Mouse (Mus musculus): ENCODE measurements at regions not wholly inside any gene's neighbourhood (a gene's known extent, or its start where the extent isn't known, plus 50 kb on each side); places are given as distances from the start of the nearest gene placed in this dataset.
"Not testable (repeated sequence)": the region's sequence is repeated elsewhere in the genome, so short reads cannot be mapped to it uniquely, and the experiment has no call there.

DNA sequence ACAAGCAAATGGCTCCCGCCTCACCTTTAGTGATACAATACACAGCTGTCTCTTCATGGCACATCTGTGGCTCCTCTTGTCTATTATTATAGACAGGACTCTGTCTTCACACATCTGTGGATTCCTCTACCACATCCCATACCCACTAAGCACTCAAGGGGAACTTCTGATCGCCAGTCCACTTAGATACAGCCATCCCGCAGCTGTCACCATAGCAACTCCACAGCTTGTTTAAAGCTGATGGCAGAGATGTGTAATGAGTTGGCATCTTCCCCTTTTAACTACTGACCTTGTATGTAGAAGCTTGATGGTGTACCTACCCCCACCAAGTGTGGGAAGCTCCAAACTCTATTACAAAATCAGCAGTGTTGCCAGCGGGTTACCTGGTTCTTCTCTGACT is 109.5 kb upstream of the Pfn2 start:
- DNase-seq (ENCODE audit: extremely low read depth, low read depth): no peak

DNA sequence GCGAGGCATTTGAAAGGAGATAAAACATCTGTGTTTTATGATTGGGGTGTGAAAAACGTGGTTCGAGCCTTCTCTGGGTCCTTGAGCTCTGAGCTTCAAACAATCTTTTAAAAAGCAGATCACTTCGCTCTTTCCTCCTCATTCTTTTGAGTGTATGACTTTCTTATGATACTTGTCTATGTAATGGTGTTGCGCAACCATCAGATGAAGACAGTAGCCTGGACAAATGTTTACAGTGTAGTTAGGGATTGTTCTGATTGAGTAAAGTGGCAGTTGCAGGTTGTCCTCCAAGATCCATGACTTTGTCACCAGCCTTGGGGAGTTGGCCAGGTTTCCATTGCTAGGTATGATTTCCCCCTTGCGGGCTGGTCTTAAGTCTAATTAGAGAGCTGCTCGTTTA is 116.1 kb upstream of the Pfn2 start:
- DNase-seq (ENCODE audit: extremely low read depth, low read depth): no peak

DNA sequence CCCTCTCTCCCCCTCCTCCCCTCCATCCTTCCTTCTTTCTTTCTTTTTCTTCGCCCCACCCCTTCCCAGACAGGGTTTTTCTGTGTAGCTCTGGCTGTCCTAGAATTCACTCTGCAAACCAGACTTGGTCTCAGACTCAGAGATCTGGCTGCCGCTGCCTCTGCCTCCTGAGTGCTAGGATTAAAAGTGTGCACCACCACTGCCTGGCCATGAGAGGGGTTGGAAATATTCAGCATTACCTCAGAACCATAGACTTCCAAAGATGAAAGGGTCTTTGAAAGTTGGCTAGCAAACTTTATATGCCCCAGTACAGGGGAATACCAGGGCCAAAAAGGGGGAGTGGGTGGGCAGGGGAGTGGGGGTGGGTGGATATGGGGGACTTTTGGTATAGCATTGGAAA is 122.7 kb upstream of the Pfn2 start:
- not testable (repeated sequence) for DNase-seq (ENCODE audit: extremely low read depth, low read depth)

DNA sequence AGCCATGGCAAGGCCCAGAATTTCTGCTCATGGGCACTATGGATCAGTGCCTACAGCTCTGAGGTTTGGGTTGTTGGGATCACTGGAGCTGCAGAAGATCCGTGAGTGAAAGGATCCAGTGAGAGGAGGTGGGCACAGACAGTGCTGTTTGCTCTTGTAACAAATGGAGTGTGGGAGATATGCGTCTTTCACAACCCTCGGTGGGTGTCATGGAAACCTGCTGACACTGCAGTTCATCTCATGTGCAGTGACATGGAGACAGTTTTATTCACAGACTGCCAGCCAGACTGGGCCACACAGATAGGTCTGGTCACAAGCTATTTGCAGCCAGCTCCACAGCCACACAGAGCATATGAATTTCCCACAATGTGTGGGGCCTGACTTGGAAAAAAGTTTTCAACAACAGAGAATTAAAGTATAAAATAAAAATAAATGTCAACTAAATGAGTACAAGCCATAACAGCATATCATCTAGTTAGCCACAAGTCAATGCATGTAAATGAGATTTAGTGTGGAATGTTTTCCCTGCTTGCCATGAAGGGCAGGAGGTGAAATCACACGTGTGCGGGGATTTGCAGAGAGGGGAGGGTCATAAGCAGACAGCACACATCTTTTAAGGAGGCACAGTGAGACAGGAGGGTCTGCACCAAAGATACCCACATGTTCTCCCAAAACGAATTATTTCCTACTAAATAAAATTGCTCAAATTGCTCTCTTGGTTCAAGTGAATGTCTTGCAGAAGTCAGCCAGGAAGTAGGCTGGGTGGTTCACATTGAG is 124.8 kb upstream of the Pfn2 start:
- DNase-seq (ENCODE audit: extremely low read depth, low read depth): no peak

DNA sequence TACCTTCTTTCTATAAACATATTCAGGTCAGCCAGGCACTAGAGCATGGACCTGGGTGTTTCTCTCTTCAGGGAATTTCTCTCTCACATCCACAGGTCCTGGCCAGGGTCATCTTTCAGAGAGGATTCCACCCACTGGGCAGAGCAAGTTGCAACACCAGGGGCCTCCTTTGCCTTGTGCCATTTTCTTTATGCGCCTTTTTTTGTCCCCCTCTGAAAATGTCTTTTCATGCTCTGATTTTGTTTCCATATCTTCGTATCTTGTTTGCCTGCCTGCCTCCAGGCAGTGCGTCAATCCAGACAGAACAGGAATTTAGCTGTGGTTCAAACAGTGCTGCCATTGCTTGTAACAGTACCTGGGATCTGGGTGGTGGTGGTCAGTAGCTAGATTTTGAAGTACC is 125.7 kb upstream of the Pfn2 start:
- no peak for DNase-seq (ENCODE audit: extremely low read depth, low read depth)

DNA sequence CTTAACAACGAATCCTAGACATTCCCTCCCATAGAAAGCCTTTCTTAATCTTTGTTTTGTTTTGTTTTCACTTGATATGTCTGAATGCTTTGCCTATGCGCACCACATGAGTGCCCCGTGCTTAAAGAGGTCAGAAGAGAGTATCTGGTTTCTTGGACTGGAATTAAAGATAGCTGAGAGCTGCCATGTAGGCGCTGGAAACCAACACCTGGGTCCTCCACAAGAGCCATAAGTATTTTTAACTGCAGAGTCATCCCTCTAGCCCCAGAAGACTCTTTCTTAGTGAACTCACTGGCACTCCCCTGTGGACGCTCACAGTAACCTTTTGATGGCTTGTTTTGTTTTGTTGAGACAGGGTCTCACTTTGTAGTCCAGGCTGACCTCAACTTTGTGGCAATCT is 127.5 kb upstream of the Pfn2 start:
- no peak for DNase-seq (ENCODE audit: extremely low read depth, low read depth)

DNA sequence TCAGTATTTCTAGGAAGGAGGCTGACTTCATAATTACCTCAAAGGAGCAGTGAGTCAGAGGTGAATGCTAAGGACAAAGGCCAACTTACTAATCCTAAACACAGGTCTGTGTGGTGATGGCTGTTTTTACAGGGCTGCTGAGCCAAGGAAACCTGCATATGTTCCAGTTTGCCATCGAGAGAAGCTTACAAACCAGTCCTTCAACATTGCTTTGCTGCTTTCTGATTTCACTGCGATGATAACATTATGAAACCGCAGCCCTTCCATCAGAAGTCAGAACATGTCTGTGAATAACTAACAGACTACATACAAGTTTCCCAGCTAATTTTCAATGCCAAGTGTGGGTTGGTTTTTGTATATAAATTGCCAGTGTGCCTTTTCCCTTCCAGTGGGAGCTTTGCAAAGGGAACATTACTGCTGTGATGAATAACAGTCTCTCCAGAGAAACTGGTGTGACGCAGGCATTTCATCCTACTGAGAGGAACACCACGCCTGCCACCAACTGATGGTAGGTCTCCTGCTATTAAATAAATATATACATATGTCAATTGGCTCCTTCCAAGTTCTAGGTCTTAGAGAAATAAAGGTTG is 128.9 kb upstream of the Pfn2 start:
- DNase-seq (ENCODE audit: extremely low read depth, low read depth): no peak

DNA sequence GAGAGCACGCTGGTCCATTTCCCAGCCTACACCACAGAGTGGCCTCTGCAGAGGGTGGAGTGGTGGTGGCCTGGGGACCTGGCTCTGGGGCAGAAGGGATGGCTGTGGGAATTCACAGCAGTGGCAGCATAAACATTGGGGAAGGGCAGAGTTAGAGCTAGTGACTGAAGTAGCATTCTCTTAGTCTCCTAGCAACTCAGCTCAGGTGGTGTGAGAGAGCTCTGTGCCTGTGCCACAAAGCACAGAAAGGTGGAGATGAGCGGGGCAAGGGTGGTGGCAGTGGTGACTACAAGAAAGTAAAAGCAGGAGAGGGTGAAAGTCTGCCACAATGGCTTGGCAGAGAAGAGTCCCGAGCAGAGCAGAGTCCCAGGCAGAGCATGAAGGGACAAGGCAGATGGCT is 140.3 kb upstream of the Pfn2 start:
- no peak for DNase-seq (ENCODE audit: extremely low read depth, low read depth)

DNA sequence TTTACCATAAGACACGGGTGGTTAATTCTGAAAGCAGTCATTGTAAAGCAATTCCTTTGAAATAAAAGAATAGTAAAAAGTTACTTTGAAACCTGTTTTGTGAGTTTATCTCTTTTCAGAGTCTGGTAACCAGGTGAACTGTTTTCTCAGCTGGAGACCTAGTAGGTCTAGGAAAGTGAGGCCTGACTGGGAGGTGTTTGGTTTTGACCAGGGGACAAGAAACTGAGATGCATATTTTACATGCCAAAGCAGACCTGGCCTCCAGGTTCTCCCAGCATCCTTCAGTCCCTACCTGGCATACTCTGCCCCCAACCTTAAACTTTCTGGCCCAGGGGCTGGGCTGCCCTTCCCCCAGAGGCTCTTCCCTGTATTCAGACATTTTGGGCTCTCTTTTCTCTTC is 142.9 kb upstream of the Pfn2 start:
- DNase-seq (ENCODE audit: extremely low read depth, low read depth): no peak

DNA sequence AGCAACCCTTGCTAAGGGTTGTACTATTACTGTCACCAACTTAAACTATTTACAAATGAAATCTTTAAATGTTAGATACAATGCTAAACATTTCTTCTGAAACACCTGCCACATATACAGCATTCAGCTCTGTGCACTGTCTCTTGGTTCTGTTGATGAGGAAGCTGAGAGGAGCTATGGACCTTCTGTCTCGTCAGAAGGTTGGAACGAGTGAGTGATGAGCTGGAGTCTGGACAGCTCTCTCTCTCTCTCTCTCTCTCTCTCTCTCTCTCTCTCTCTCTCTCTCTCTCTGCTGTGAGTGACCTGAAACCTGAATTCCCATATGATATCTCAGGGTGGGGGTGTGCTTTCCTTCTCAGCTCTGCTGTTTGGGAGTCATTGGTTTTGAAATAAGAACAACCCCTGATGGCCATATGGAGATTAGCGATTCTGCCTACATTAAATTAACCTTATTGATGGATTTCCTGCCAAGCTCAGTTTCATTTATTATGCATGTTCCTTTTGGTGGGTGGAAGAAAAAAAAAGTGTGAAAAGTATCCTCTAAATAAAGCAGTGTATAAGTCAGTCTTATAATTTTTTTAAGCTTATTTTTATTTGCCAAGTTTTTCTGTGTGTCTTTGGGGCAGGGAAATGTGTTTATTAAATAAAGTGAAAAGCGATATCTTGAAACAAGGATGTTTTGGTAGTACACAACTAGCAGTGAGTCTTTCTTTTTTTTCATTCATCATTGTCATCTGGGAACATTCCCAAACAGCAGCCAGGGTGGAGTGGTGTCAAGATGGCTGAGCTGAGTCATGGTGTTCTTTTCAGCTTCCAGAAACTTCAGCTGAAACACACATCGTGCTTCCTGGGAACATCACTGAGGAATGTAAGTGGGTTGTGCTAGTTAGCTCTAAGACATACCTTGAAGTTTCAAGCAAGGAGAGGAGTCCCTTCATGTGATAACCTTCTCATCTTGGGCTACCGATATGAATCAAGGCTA is 150.5 kb upstream of the Pfn2 start:
- no peak for DNase-seq (ENCODE audit: extremely low read depth, low read depth)

DNA sequence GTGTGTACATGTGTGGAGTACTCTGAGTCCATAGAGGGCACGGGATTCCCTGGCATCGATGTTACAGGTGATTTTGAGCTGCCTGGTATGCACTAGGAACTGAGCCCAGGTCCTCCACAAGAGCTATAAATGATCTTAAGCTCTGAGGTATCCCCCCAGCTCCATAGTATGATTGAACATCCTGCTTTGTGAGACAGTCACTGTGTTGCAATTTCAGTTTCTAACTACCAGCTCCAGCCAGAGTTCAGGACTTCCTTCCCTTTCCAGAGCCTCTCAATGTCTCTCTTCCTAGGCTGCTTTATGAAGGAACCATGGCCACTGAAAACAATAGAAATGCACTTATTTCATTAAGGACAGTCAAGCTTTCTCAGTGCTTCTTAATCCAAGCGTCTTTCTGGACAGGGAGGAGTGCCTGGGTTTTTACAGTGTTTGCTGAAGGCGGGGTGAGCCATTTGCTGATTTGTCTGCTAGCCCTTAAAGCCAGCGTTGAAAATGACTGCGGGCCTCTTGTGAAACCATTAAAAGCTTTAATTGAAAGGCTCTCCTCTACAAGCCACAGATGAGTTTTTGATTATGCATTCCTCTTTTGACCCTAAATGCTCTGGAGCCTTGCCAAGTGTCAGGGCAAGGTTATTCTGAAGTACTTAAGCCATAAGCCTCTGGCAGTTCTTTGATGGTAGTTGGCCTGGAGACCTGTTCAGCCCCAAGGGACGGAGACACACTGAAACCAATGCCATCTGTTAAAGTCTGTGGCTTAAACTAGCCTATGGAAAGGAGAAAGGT is 155.1 kb upstream of the Pfn2 start:
- DNase-seq (ENCODE audit: extremely low read depth, low read depth): no peak

DNA sequence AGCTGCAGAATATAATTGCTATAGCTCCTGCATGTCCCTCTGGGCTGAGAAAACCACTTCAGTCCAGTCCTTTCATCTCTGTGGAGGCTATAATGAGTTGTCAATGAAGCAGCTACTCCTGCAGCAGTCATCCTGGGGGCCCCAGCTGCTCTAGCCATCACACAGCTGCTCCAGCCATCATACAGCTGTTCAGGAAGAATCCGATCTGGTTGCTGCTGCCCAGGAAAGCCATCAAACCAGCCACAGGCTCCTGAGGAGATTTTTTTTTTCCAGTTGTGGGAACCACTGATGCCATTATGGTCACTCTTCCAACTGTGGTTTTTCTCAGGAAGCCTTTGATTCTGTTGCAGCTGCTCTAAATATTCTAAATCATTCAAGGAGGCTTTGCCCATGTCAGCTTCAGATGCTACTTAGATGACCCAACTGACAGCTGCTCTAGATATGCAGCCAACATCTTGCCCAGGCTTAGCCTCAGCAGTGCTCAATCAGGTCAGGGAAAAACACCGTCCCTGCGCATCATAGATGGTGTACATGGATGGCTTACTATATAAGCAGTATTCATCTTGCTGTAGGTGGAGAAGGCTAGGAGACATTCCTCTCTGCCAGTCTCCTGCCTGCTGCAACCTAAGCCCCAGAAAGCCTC is 177.0 kb upstream of the Pfn2 start:
- no peak for DNase-seq (ENCODE audit: extremely low read depth, low read depth)

DNA sequence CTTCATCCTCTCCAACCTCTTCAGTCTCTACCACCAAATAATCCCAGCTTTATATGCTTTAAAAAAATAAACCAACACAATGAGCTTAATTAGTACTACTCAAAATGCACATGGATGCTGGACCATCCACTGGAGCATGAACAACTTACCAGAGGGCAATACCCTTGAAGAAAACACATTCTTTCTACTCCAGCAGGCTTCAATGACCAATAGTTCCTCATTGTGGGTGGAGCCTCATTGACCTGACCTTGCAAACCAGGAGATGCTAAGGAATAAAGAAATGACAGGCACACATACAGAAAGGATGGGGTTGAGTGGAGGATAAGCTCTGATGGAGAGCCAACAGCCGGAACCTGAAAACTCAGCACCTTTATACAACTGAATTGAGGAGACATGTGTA is 201.7 kb upstream of the Pfn2 start:
- DNase-seq (ENCODE audit: extremely low read depth, low read depth): no peak

DNA sequence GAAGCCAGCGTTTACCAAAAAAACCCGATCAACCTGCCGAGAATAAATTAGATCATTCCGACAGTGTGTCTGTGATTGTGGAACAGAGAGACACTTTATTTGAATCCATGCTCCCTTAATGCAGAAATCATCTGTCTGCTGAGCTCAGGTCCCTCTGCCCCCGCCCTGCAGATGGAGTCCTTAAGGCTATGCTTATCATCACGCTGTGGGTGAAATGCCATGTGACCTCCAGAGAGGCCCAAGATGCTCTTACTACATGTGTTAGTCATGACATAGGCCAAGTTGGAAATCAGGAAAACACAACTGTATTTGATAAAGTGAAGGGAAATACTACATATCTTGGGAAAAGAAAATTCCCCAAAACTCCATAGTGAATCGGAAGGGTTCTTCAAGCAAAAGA is 206.8 kb upstream of the Pfn2 start:
- no peak for DNase-seq (ENCODE audit: extremely low read depth, low read depth)

DNA sequence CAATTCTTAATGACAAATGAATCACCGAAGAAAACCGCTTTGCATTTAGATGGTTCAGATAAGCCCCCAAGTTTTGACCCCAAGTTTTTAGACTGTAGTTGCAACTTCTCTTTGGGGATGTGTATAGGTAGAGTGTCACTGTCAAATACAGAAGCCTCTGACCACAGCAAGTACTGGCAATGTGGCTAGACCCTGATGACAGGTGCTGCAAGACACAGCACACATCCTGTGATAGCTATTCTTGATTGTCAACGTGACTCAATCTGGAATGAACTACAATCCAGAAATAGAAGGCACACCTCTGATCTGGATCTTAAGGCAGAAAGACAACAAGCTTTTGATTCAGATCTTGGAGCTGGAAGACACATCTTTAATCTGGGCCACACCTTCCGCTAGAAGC is 207.3 kb upstream of the Pfn2 start:
- DNase-seq (ENCODE audit: extremely low read depth, low read depth): no peak

DNA sequence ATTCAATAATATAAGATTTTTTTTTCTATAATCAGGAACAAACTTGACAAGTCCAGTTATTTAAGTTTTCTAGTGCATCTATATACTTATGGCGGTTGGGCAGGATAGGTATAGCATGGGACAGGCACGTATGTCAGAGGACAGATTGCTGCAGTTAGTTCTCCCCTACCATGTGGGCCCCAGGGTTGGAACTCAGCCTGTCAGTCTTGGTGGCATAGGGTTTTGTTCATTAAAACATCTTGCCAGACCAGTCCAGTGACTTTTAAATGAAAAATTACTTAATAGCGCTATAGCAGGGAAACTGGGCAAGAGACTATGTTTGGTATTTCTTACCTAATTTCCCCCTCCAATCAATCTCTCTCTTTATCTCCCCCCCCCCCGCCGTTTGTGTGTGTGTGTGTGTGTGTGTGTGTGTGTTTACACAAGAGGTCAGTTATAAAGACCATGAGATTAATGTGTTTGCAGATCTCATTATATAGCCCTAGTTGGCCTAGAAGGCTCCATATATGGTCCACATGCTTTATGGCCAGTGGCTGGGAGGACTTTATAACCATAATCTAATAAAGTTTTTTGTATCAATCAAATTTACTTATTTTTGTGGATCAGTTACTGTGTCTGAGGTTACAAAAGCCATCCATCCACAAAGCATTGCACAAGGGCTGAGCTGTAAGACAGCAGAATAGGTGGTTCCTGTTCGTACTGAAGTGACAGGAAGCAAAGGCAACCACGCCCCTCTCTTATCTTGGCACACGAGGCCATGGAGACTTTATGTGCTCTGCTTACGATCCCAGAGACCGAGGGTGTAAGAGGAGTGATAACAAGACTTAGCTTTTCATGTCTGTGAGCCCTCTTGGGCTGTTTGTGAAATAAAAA is 208.5 kb upstream of the Pfn2 start:
- peak; percentile 93 for DNase-seq (ENCODE audit: extremely low read depth, low read depth)

DNA sequence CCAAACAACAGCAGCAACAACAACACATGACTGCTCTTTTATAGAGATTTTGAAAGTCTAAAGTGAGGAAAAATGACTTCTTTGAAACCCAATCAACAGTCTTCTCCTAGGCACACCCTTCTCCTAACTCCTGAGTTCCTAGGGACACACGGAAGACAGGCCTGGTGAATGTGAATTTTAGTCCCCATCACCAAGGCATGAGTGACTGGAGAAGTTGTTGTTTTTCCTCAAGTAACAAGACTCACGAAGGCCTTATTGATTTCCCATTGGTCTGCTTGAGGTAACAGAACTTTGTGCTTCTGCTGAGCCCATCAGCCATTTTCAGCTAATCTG is 209.2 kb upstream of the Pfn2 start:
- no peak for DNase-seq (ENCODE audit: extremely low read depth, low read depth)

DNA sequence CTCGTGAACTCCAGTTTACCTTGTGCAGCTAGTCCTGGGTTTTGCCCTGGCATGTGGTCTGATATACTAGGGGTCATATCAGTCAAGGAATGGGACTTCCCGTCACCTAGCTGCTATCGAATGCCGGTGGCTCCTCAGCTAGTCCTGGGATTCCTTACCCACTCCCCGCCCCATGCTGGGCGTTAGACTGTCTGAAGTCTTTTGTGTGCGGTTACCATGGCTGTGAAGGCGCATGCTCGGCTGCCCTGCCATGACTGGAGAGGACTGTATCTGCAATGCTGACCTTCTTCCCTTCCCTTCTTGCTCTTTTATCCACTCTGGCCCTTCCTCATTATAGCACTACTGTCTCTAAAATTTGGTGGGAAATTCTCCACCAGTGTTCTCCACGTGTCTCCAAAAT is 210.3 kb upstream of the Pfn2 start:
- no peak for DNase-seq (ENCODE audit: extremely low read depth, low read depth)

DNA sequence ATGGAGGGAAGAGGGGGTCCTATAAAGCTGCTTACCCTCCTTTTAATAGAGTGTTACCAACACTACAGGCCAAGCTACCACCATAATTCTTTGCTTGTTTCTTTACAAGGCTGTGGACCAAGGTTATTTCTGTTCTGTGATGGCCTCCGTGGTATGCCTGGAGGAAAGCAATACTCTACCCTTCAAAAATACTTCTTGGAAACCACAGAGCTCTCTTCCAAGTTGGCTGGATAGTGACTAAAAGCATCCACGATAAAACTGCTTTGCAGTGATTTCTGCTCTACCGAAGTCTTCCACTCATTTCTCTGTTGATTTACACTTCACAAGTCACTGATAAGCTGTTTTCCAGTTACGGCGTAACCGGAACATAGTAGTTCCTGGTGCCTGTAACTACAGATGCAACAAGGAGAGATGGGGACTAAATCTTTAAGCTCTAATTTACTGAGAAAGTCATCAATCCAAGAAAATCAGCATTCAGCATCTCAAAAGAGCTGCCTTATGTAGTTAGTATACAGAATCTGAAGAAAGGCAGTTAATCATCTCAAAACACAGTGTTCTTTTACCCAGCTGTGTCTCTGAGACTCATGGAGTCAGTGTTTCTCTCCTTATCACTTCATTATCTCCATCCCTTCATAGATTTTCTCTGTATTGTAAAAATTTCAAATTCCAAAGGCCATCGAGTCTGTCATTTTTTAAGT is 216.1 kb upstream of the Pfn2 start:
- no peak for DNase-seq (ENCODE audit: extremely low read depth, low read depth)

DNA sequence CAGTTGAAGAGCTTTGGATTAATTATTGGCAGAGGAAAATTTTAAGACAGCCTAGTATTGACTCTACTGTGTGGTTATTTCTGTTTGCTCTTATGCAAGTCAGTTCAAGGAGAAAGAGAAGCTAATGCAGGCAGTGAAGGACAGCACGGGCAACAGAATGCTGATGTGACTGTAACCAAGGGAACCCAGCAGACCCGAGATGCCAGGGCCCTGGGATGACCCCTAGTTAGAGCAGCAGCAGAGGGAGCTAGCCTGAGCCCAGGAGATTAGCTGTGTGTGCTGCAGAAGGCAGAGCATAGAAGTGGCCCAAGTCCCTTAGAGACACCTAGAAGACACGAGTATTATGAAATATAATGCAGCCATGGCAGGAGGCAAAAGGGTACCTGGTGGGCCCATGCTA is 223.7 kb upstream of the Pfn2 start:
- DNase-seq (ENCODE audit: extremely low read depth, low read depth): no peak

Data from MEL-GATA-1-ER (cell line).